Mouse (Mus musculus): ENCODE measurements around the gene Sdc4. TPM values are rescaled to one million over a fixed set of nuclear protein-coding genes. Genes with fewer than 3 reads are reported as not detected.

Sdc4 gene
- total and polyA plus RNA-seq, 3 experiments: not detected

GRCm38 (mm10) chr2:164437710-164438109 is 6.0 kb downstream of the Sdc4 start:
- H3K4me1 ChIP-seq (ENCODE audit: control insufficient read depth in 1 of 2, insufficient read depth in 2 of 2, low read length in 2 of 2): no peaks in the 10 kb centered on the region
- H3K4me3 ChIP-seq (ENCODE audit: control insufficient read depth in 1 of 2, insufficient read depth in 1 of 2, low read depth in 2 of 2, low read length in 2 of 2): no peak overlapping the region
- no peak overlapping the region for H3K9ac ChIP-seq (ENCODE audit: control insufficient read depth, low read depth, low read length, poor library complexity, severe bottlenecking)
- H3K27ac ChIP-seq (ENCODE audit: control insufficient read depth, low read depth, low read length): no peak overlapping the region
- TF ChIP-seq CHD2 (IDR thresholded peaks at IDR 0.05; ENCODE audit: low read length): no peak
- TF ChIP-seq USF2 (IDR thresholded peaks at IDR 0.05; ENCODE audit: borderline replicate concordance in 1 of 2, insufficient read depth in 1 of 2, low read depth in 1 of 2, low read length in 2 of 2): no peak
- TF ChIP-seq POLR2AphosphoS2 (IDR thresholded peaks at IDR 0.05; ENCODE audit: low read length): no peak
- no peak for TF ChIP-seq ETS1 (IDR thresholded peaks at IDR 0.05; ENCODE audit: low read depth, low read length)
- no peak for TF ChIP-seq SMC3 (IDR thresholded peaks at IDR 0.05; ENCODE audit: low read depth, low read length)
- no peak for TF ChIP-seq RAD21 (IDR thresholded peaks at IDR 0.05; ENCODE audit: low read depth, low read length)
- TF ChIP-seq POLR2A (IDR thresholded peaks at IDR 0.05; ENCODE audit: control insufficient read depth in 1 of 2, insufficient read depth in 1 of 2, low read depth in 1 of 2, low read length in 2 of 2, poor library complexity in 1 of 2): no peak
- TF ChIP-seq CHD1 (IDR thresholded peaks at IDR 0.05; ENCODE audit: low read depth, low read length): no peak
- no peak for TF ChIP-seq ZKSCAN1 (IDR thresholded peaks at IDR 0.05; ENCODE audit: low read depth, low read length)
- TF ChIP-seq MYB (IDR thresholded peaks at IDR 0.05; ENCODE audit: low read depth, low read length): no peak
- TF ChIP-seq RCOR1 (IDR thresholded peaks at IDR 0.05; ENCODE audit: low read depth, low read length): no peak
- no peak for TF ChIP-seq TBP (IDR thresholded peaks at IDR 0.05; ENCODE audit: low read depth, low read length)
- TF ChIP-seq MAZ (IDR thresholded peaks at IDR 0.05; ENCODE audit: low read depth, low read length): no peak
- no peak for TF ChIP-seq ELF1 (IDR thresholded peaks at IDR 0.05; ENCODE audit: low read depth, low read length)
- TF ChIP-seq JUND (IDR thresholded peaks at IDR 0.05; ENCODE audit: low read depth, low read length): no peak
- H3K36me3 ChIP-seq (ENCODE audit: control insufficient read depth in 1 of 2, insufficient read depth in 2 of 2, low read length in 2 of 2): no peaks in the 10 kb centered on the region
- DNase-seq (ENCODE audit: low read depth, low spot score): no peak
- no peaks in the 10 kb centered on the region for H3K9me3 ChIP-seq (replicated peaks; ENCODE audit: insufficient read depth, low read length)
- no peaks in the 10 kb centered on the region for H3K79me2 ChIP-seq (ENCODE audit: control insufficient read depth, insufficient read depth, low read length, poor library complexity)
- H3K27me3 ChIP-seq (ENCODE audit: control insufficient read depth in 1 of 2, insufficient read depth in 2 of 2, low read length in 2 of 2): peaks cover 11 to 21% of the 10 kb centered on the region in 2 experiments

- H3K27ac ChIP-seq (ENCODE audit: control insufficient read depth, low read depth, low read length): no peak overlapping the region
- DNase-seq (ENCODE audit: low read depth, low spot score): no peak
- H3K27me3 ChIP-seq (ENCODE audit: control insufficient read depth in 1 of 2, insufficient read depth in 2 of 2, low read length in 2 of 2): peaks cover 11 to 21% of the 10 kb centered on the region in 2 experiments
- H3K9ac ChIP-seq (ENCODE audit: control insufficient read depth, low read depth, low read length, poor library complexity, severe bottlenecking): no peak overlapping the region
- H3K4me3 ChIP-seq (ENCODE audit: control insufficient read depth in 1 of 2, insufficient read depth in 1 of 2, low read depth in 2 of 2, low read length in 2 of 2): no peak overlapping the region
- no peaks in the 10 kb centered on the region for H3K36me3 ChIP-seq (ENCODE audit: control insufficient read depth in 1 of 2, insufficient read depth in 2 of 2, low read length in 2 of 2)
- no peaks in the 10 kb centered on the region for H3K9me3 ChIP-seq (replicated peaks; ENCODE audit: insufficient read depth, low read length)
- H3K4me1 ChIP-seq (ENCODE audit: control insufficient read depth in 1 of 2, insufficient read depth in 2 of 2, low read length in 2 of 2): no peaks in the 10 kb centered on the region
- no peaks in the 10 kb centered on the region for H3K79me2 ChIP-seq (ENCODE audit: control insufficient read depth, insufficient read depth, low read length, poor library complexity)
- TF ChIP-seq MAX (IDR thresholded peaks at IDR 0.05; ENCODE audit: low read length): no peak
- no peak for TF ChIP-seq GATA1 (IDR thresholded peaks at IDR 0.05; ENCODE audit: low read depth, low read length)
- TF ChIP-seq SMC3 (IDR thresholded peaks at IDR 0.05; ENCODE audit: low read depth, low read length): no peak
- no peak for TF ChIP-seq POLR2AphosphoS5 (IDR thresholded peaks at IDR 0.05; ENCODE audit: borderline replicate concordance, low read depth, low read length)
- TF ChIP-seq MXI1 (IDR thresholded peaks at IDR 0.05; ENCODE audit: low read depth, low read length): no peak
- TF ChIP-seq KAT2A (conservative IDR thresholded peaks at IDR 0.05; ENCODE audit: low read depth, low read length): no peak
- TF ChIP-seq E2F4 (IDR thresholded peaks at IDR 0.05; ENCODE audit: borderline replicate concordance, low read depth, low read length): no peak
- no peak for TF ChIP-seq CHD2 (IDR thresholded peaks at IDR 0.05; ENCODE audit: low read length)
- TF ChIP-seq MYB (IDR thresholded peaks at IDR 0.05; ENCODE audit: low read depth, low read length): no peak
- no peak for TF ChIP-seq MAZ (IDR thresholded peaks at IDR 0.05; ENCODE audit: low read depth, low read length)
- TF ChIP-seq ZMIZ1 (IDR thresholded peaks at IDR 0.05; ENCODE audit: low read depth, low read length): no peak
Observed at GRCm38 (mm10) chr2:164436961-164437360, 6.7 kb downstream of the Sdc4 start.

Measured in MEL (cell line).